In genomic region chr4:149722104-149723020, GRCm38 (mm10) we compare ENCODE assay signal across 25 mouse cellular contexts. TPM values are rescaled to one million over a fixed set of nuclear protein-coding genes. Genes with fewer than 3 reads are reported as not detected.
DNase-seq lines count a peak whose midpoint lies in the region; ATAC-seq lines count a peak whose summit lies in the region.
"Had no signal": no experiment of that assay in that cellular context is flagged by ENCODE, and none has a peak within 500 bp of the region (broad histone marks: within the 10 kb centered on the region; RNA-seq: fewer than 3 reads in every experiment).

No protein-coding gene starts in this region.

- peaks cover 94% of the 10 kb centered on the region for H3K36me3 ChIP-seq in kidney, embryonic 14.5 days (ENCODE audit: control insufficient read depth, insufficient read depth, low read length)

- no peak overlapping the region for H3K4me2 ChIP-seq in kidney, embryonic 14.5 days (replicated peaks; ENCODE audit: low read depth, low read length)
- H3K4me2 ChIP-seq: embryonic facial prominence, embryonic 15.5 days; heart, embryonic 11.5 days; hindbrain, embryonic 15.5 days; intestine, embryonic 15.5 days; liver, embryonic 13.5 days; midbrain, embryonic 13.5 days; neural tube, embryonic 12.5 days had no signal

- H3K9ac ChIP-seq in kidney, embryonic 14.5 days (ENCODE audit: low read depth, low read length): 0 out of 2 replicates have a peak overlapping the region, but pooled peaks have one; percentile 2
- H3K9ac ChIP-seq: embryonic facial prominence, embryonic 15.5 days; hindbrain, embryonic 15.5 days; intestine, embryonic 15.5 days; liver, embryonic 13.5 days; midbrain, embryonic 13.5 days; neural tube, embryonic 12.5 days had no signal

- no peaks in the 10 kb centered on the region for H3K27me3 ChIP-seq in kidney, embryonic 14.5 days (ENCODE audit: control insufficient read depth, insufficient read depth, low read length)
- H3K27me3 ChIP-seq: embryonic facial prominence, embryonic 15.5 days; hindbrain, embryonic 15.5 days; intestine, embryonic 15.5 days; liver, embryonic 13.5 days; midbrain, embryonic 13.5 days; neural tube, embryonic 12.5 days had no signal

- H3K9me3 ChIP-seq in kidney, embryonic 14.5 days (ENCODE audit: control insufficient read depth, low read length): no peaks in the 10 kb centered on the region
- H3K9me3 ChIP-seq: embryonic facial prominence, embryonic 15.5 days; hindbrain, embryonic 15.5 days; intestine, embryonic 15.5 days; liver, embryonic 13.5 days; midbrain, embryonic 13.5 days; neural tube, embryonic 12.5 days had no signal

- H3K27ac ChIP-seq in kidney, embryonic 14.5 days (ENCODE audit: low read depth, low read length): no peak overlapping the region
- H3K27ac ChIP-seq: embryonic facial prominence, embryonic 15.5 days; hindbrain, embryonic 15.5 days; intestine, embryonic 15.5 days; liver, embryonic 13.5 days; midbrain, embryonic 13.5 days; neural tube, embryonic 12.5 days had no signal

- H3K4me1 ChIP-seq in kidney, embryonic 14.5 days (ENCODE audit: control insufficient read depth, insufficient read depth, low read length): no peaks in the 10 kb centered on the region
- H3K4me1 ChIP-seq: intestine, embryonic 15.5 days had no signal

- WGBS in kidney, embryonic 14.5 days: 89% methylated on average over 24 of the region's 24 CpGs

- ATAC-seq in kidney, embryonic 14.5 days (ENCODE audit: low FRiP score, low TSS enrichment): no peak
- ATAC-seq: CD4-positive, CD25-positive, alpha-beta regulatory T cell, adult 4 months; forebrain, embryonic 14.5 days; intestine, embryonic 15.5 days; midbrain, embryonic 13.5 days had no signal

- no peak overlapping the region for H3K4me3 ChIP-seq in kidney, embryonic 14.5 days (ENCODE audit: low read length)
- H3K4me3 ChIP-seq: embryonic facial prominence, embryonic 15.5 days; hindbrain, embryonic 15.5 days; intestine, embryonic 15.5 days; liver, embryonic 13.5 days; midbrain, embryonic 13.5 days; neural tube, embryonic 12.5 days had no signal

- DNase-seq in cerebellum, adult 11 months: peak; percentile 51
- no peak for DNase-seq in cerebellum, postnatal 14 days
- DNase-seq in kidney, postnatal 25 days: no peak
- DNase-seq in NIH3T3 (ENCODE audit: low read depth): peak; percentile 69
- peak; percentile 45 to 48 for DNase-seq in cerebellum, postnatal 25 days
- no peak for DNase-seq in layer of hippocampus, adult 9-11 months
- DNase-seq: adrenal gland, postnatal 36 days; gastrocnemius, postnatal 10 days; heart, adult 11 months; kidney, adult 8-10 months; kidney, postnatal 14 days; liver, embryonic 13.5 days; lung, adult 2 months; lung, postnatal 14 days; right cerebral cortex, postnatal 4 days; thymus, postnatal 14 days had no signal

RNA-seq across cellular contexts. Expression of gene Tmem201, which starts 15.5 kb away (rescaled TPM):
- 28.3 and 29.1 TPM in 2 replicates for polyA plus RNA-seq in kidney, embryonic 14.5 days (2014; fragmentation: Nextera tagmentation; extraction: Ambion mirVana)

RNA-seq across cellular contexts. Expression of gene Pik3cd, which starts 20.0 kb away (rescaled TPM):
- 1.8 and 5.5 TPM in 2 replicates for polyA plus RNA-seq in kidney, embryonic 14.5 days (2014; fragmentation: Nextera tagmentation; extraction: Ambion mirVana)

RNA-seq across cellular contexts. Expression of gene Slc25a33, which starts 51.7 kb away (rescaled TPM):
- polyA plus RNA-seq in kidney, embryonic 14.5 days (2014; fragmentation: Nextera tagmentation; extraction: Ambion mirVana): 15.5 and 19.3 TPM in 2 replicates

Comparison
In these comparisons a context has a peak if more than half of its experiments do, and no peak if none do; other contexts are left out.
1. DNase-seq: peak in cerebellum, adult 11 months (single experiment), NIH3T3 (single experiment) and cerebellum, postnatal 25 days (2 of 2); none in cerebellum, postnatal 14 days (0 of 2), kidney, postnatal 25 days (0 of 2) and layer of hippocampus, adult 9-11 months (single experiment).